In genomic region chr16:87405001-87405400, GRCm38 (mm10) we compare ENCODE assay signal across 8 mouse cellular contexts. TPM values are rescaled to one million over a fixed set of nuclear protein-coding genes. Genes with fewer than 3 reads are reported as not detected.
A peak's percentile ranks its signal among the peaks of the same experiment; 100 is the strongest.
DNase-seq lines count a peak whose midpoint lies in the region; ATAC-seq lines count a peak whose summit lies in the region.

No protein-coding gene starts in this region.

- H3K9me3 ChIP-seq in hindbrain, embryonic 12.5 days (replicated peaks), result no peaks in the 10 kb centered on the region

- intact Hi-C loops in gastrocnemius, postnatal 36 days (cut with DNase I), result no loop called here

- DNase-seq in kidney, adult 8-10 months, result peak; percentile 12 to 22
- DNase-seq in kidney, adult 18-20 months, result no peak
- peak; percentile 16 for DNase-seq in T-cell, adult 2 months (ENCODE audit: low spot score)
- peak; percentile 48 for DNase-seq in kidney, postnatal 25 days
- DNase-seq in testis, postnatal 14 days (ENCODE audit: low spot score), result no peak
- DNase-seq in gastrocnemius, postnatal 36 days, result no peak

- peak; percentile 53; the same call in 1 of the 2 replicates for ATAC-seq in neutrophil, adult 5-6 weeks (ENCODE audit: extremely low read depth, insufficient number of reproducible peaks, low FRiP score, poor library complexity, severe bottlenecking)
- no peak for ATAC-seq in hindbrain, embryonic 12.5 days (ENCODE audit: low FRiP score)

- H3K27me3 ChIP-seq in hindbrain, embryonic 12.5 days, result no peaks in the 10 kb centered on the region

- H3K4me2 ChIP-seq in hindbrain, embryonic 12.5 days (replicated peaks), result no peak overlapping the region

- H3K27ac ChIP-seq in hindbrain, embryonic 12.5 days, result no peak overlapping the region

- no peaks in the 10 kb centered on the region for H3K4me1 ChIP-seq in hindbrain, embryonic 12.5 days

- WGBS in hindbrain, embryonic 12.5 days, result 86% methylated on average over 3 of the region's 3 CpGs

- no peak overlapping the region for H3K4me3 ChIP-seq in hindbrain, embryonic 12.5 days

- no peak overlapping the region for H3K9ac ChIP-seq in hindbrain, embryonic 12.5 days

- peaks cover 73% of the 10 kb centered on the region for H3K36me3 ChIP-seq in hindbrain, embryonic 12.5 days

RNA-seq across cellular contexts. Expression of gene Ltn1, which starts 27.4 kb away (rescaled TPM):
- total RNA-seq in neutrophil, adult 5-6 weeks (2017), result 19.4 and 21.5 TPM in 2 replicates
- 34.8 and 36.0 TPM in 2 replicates for polyA plus RNA-seq in hindbrain, embryonic 12.5 days (2016; fragmentation: Nextera tagmentation; extraction: Ambion mirVana)
- total RNA-seq in gastrocnemius, postnatal 36 days (2021), result 10 to 100 TPM; 22.1 to 24.6 TPM

RNA-seq across cellular contexts. Expression of gene Rwdd2b, which starts 35.4 kb away (rescaled TPM):
- 8.0 and 8.8 TPM in 2 replicates for total RNA-seq in neutrophil, adult 5-6 weeks (2017)
- polyA plus RNA-seq in hindbrain, embryonic 12.5 days (2016; fragmentation: Nextera tagmentation; extraction: Ambion mirVana), result 11.5 and 11.9 TPM in 2 replicates
- total RNA-seq in gastrocnemius, postnatal 36 days (2021), result 1 to 10 TPM; 2.6 to 2.9 TPM

RNA-seq across cellular contexts. Expression of gene Usp16, which starts 49.5 kb away (rescaled TPM):
- 111 and 147 TPM in 2 replicates for total RNA-seq in neutrophil, adult 5-6 weeks (2017)
- 41.5 and 43.4 TPM in 2 replicates for polyA plus RNA-seq in hindbrain, embryonic 12.5 days (2016; fragmentation: Nextera tagmentation; extraction: Ambion mirVana)
- 10 to 100 TPM; 45.9 to 46.6 TPM for total RNA-seq in gastrocnemius, postnatal 36 days (2021)

RNA-seq across cellular contexts. Expression of gene N6amt1, which starts 51.0 kb away (rescaled TPM):
- total RNA-seq in neutrophil, adult 5-6 weeks (2017), result 6.6 and 7.7 TPM in 2 replicates
- polyA plus RNA-seq in hindbrain, embryonic 12.5 days (2016; fragmentation: Nextera tagmentation; extraction: Ambion mirVana), result 17.4 and 19.9 TPM in 2 replicates
- 1 to 10 TPM; 6.4 to 9.6 TPM for total RNA-seq in gastrocnemius, postnatal 36 days (2021)

Comparison
In these comparisons a context has a peak if more than half of its experiments do, and no peak if none do; other contexts are left out.
1. DNase-seq: peak in kidney, adult 8-10 months (2 of 2), T-cell, adult 2 months (single experiment) and kidney, postnatal 25 days (2 of 2); none in kidney, adult 18-20 months (single experiment), testis, postnatal 14 days (single experiment) and gastrocnemius, postnatal 36 days (0 of 2).